Mouse (Mus musculus) retina, embryonic 14.5 days (tissue): ENCODE measurements at regions not wholly inside any gene's neighbourhood (a gene's known extent, or its start where the extent isn't known, plus 50 kb on each side); places are given as distances from the start of the nearest gene placed in this dataset.

Source experiments
- DNase-seq: peaks from one replicate; pipeline ENCODE4 v3.0.0-alpha.2; 2015; ENCODE audit warnings: low spot score

DNA sequence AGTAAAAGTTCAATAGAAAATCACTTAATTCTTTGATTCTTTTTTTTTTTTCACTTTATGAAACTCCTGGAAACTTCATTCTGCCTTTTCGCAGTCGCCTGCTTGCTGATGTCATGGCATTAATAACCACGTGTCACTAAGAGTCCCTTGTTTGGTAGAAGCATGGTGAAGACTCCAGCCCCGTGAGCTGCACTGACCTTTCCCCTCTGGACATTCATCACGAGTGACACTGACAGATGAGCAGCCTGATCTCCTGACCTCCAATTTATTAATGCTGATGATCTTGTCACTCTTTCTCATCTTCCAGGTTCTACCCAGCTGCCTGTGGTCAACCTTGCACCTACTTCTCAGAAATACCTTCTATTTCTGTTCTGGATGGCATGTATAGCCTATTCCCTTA is 867.1 kb upstream of the Slit2 start:
- no peak for DNase-seq

DNA sequence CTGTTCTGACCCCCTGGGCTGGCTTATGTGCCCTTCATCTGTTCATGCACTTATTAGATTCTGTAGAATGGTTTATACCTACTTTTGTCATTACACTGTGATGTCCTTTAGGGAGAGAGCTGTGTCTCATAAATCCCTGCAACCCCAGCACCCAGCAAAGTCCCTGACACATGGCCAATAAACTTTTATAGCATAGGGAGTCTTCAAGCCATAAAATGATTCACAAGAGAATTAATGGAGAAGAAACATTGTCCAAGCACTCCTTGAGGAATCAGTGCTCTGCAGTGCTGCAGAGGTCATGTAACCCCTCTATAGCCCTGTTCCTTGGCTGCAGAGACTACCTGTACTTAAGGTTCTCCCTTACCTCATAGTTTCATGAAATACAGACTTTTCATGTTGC is 887.2 kb upstream of the Slit2 start:
- no peak for DNase-seq

DNA sequence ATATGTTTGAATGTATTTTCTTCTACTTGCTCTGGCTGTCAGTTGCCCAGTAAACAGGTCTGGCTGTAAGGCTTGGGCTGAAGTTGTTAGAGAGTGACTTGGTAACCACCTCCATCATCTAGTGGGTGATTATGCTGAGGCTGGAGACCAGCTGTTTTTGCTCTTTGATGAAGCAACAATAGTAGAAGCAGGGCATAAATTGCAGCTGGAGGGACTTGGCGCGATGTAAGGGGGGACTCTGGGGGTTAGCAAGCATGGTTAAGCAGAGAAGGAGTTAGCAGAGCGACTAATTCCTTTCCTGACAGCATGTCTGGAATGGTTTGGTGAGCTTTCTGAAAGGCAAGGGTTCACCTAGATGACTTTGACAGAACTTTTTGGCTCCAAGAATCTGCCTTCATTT is 930.0 kb upstream of the Slit2 start:
- peak; percentile 44 for DNase-seq

DNA sequence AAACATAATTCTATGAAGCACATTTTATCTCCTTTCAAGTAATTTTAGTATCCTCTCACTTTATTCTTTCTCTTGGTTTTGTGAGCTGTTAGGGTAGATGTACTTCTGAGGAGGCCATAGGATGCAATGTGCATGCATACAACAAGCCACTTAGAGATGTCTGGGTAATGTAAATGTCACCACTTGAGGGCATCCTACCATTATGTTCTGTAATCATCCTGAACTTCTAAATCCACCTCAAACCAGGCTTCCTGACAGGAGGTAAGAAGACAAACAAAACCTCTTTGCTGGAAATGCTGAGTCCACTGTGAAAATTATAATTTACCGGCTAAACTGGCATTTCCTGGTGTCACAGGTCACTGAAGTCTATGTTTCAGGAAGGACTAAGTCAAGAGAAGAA is 946.2 kb upstream of the Slit2 start:
- DNase-seq: peak; percentile 21

DNA sequence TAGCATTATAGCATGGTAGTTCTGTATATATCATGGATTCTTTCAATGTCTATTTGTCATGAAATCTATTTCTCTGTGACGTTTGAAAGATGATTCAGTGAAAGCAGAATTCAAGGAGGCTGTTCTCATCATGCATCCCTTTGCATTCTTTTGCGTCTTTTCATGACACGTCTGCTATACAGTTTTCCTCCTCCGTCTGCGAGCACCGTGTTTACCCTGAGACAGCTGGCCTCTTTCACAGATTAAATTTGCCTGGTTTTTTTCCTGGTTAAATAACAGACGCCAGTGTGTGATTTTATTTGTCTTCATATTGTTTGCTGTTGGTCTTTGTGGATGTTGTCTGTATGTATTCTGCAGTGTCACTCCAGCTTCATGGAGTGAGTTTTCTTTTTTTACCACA is 948.9 kb upstream of the Slit2 start:
- no peak for DNase-seq

DNA sequence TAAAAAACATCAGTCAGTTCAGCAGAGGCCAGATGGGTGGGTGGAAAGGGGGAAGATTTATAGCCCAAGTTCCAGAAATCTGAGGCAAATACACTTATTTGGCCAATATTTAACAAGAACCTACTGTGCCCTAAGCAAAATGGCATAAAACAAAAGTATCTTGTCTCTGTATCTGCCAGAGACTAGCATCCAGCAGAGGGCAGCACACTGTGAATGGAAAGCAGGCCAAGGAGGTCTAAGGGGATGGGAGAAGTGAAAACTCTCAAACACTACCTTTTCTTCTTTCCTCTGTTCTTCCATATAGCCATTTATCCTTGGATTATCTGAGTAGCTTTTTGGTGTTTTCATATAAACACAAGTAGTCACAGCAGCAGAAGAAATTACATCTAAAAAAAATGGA is 968.6 kb upstream of the Slit2 start:
- DNase-seq: peak; percentile 62

DNA sequence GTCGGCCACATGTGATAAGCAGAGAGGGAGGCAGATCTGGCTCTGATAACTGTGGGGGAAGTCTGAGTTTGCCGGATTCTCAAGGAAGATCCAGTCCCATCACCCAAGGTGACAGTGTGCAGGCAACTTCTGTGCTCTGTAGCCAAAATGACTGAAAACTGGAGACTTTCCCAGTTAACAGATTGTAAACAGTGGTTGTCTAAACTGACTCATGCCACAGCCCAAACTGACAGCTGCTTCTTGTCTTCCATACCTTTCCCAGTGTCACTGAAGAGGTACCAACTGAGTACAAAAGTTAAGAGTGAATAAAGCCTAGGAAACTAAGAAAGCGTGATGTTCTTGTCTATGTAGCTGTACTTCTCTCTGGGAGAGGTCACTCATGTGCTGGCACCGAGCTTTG is 990.4 kb upstream of the Slit2 start:
- DNase-seq: no peak

DNA sequence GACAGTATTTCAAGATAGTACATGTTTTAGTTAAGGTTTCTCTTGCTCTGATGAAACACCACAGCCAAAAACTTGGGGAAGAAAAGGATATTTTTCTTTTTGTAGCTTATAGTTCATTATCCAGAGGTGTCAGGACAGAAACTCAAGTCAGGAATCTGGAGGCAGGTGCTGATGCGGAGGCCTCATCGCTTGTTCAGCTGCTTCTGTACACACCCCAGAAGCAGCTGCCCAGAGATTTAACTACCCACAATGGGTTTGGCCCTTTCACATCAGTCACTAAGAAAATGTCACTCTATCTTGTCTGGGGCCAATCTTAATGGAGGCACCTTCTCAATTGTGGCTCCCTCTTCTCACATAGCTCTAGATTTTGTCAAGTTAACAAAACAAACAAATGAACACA is 996.4 kb upstream of the Slit2 start:
- no peak for DNase-seq

DNA sequence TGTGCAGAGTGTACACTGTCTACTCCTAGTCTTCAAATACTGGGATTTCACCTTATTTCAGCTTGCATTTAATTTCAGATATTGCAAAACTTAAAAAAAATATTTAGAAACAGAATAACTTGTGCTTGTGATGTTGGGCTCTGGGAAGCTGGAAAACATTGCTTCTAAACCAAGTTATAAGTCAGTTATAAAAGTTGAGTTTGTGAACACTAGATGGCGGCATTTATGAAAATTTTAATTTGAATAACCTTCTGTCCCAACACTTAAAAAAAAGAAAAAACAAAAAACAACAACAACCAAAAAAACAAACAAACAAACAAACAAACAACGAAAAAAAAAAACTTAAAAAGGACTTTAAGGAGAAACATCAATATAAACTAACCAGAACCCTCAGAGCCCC is 1002.6 kb upstream of the Slit2 start:
- DNase-seq: peak; percentile 13

DNA sequence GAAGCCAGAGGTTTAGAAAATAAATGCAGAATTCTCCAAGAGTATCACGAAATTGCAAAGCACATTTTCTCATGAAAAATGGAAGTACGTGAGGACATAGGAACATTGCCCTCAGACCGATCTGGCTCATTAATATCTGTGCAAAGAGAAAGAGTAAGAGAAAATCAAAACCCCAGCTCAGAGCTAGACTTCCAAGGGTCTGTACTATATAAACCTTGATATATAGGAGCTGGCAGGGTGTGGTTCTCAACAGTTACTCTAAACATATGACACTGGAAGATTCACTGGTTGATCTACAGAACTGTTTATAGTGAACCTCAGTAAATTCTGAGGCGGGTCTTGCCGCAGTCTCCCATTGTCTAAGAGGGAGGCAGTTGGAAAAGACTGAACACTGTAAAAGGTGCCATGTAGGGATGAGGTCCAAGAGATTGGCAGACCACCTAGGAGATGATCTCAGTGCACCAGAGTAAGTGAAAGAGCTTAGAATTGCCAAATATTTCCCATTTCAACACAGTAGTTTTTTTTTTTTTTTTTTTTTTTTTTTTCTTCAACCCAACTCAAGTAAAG is 1014.0 kb upstream of the Slit2 start:
- no peak for DNase-seq

DNA sequence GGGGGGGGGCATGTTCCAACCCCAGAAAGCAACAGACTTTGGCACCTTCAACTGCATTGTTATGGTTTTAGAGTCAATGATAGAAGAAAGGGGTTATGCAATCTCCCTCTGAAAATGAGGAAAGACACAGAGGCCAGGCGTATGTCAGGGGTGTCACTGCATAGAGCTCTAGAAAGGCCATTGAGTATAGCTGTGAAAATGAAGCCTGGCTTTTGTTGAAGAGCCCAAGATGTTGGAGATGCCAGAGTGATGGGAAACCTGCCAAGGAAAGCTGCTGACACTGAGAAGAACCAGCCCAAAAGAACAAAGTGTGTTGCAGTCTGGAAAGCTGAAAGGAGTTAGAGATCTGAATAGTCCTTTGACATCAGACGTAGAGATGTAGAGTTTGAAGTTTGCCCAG is 1022.2 kb upstream of the Slit2 start:
- peak; percentile 17 for DNase-seq

DNA sequence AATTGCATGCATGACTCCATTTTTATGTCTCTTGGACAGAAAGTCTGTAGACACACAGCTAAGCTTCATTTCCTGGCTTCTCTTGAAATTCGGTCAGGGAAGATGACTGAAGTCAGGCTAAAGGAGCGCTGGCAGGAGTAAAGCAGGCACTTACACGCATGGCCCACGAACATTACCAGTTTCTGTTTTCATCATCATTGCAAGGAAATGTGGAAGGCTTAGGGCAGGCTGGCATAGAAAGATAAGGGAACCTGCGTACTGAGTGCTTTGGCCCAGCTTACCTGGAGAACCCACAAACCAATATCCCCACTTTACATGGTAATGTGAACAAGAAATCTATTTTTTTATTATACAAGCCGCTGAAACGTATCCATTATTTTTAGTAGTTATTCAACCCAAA is 1056.6 kb upstream of the Slit2 start:
- no peak for DNase-seq

DNA sequence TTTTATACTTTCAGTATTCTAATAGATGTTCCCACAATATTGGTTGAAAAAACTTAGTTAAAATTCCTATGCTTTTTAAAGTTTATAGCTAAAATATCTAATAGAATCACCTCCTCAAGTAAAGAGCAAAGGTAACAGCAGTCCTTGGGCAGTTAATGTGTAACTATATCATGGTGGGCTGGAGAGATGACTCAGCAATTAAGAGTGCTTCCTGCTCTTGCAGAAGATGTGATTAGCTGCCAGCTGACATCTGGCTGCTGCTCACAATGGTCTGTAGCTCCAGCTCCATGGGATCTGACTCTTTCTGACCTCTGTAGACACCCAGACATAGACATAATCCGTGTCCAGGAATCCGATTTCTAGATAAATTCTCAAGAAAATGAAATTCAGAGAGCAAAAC is 1044.5 kb upstream of the Lcorl start:
- DNase-seq: peak; percentile 12

DNA sequence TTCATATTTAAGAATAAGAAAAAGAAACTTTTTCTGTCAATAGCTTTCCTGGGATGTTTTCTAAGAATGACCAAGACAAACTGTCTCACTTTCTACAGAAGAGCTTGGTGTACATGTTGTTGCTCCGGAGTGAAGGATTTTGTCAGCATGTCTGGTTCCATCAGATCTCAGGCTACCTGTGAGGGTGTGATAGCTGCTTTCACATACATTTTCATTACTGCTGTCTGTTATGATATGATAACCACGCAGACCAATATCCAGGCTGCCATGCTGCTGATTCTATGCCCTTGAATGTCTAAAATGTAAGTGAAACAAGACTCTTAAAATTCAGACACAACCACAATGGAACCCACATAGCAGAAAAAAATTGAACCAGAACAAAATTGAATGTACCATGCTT is 1036.6 kb upstream of the Lcorl start:
- no peak for DNase-seq

DNA sequence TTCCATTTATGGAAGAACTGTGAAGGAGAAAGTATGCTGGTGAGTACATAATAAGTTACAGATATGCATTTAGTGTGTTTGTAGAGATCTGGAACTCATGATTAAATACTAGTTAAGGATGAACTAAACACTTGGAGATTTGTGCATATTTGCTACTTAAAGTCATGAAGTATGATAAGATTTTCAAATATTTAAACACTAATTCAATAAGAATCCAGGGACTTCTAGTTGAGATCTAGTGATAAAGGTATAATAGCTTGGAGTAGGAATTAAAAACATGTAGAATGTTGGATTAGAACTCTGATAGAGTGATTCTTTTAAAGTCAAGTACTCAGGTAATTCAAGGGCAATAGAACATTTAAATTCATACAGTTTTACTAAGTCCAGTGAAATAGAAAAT is 1026.5 kb upstream of the Lcorl start:
- DNase-seq: no peak

DNA sequence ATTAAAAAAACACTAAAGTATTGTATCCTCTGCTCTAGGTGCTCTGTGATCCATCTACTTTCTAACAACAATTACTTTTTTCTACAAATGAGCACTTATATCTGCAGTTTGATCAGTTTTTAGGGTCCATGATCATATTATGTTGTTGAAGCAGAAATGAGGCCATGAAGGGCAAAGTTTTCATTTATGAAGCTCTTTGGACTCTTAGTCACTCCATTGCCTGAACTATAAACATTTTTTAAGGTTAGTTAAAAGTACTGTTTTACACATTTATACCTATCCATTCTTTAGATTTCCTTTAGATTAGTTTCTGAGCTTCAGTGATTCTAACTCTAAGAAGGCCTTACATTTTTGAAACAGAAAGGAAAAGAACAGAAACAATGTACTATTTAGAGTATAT is 999.4 kb upstream of the Lcorl start:
- no peak for DNase-seq

DNA sequence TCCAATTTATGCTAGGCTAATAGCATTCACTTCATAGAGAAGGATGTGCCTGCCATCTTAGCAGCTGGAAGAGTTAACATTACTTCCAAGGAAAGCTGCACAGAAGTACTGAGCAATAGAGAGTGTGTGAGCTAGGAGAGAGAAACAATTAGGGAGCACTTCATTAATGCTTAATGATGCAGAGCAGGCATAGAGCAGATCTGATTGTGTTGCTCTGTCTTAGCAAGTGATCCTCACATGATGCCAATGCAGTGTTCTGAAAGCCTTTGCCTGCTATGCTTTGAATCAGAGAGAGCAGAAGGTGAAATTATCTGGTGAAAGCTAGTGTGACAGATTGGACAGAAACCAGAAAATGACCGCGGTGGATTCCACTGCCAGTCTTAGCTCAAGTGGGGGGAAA is 987.8 kb upstream of the Lcorl start:
- peak; percentile 12 for DNase-seq

DNA sequence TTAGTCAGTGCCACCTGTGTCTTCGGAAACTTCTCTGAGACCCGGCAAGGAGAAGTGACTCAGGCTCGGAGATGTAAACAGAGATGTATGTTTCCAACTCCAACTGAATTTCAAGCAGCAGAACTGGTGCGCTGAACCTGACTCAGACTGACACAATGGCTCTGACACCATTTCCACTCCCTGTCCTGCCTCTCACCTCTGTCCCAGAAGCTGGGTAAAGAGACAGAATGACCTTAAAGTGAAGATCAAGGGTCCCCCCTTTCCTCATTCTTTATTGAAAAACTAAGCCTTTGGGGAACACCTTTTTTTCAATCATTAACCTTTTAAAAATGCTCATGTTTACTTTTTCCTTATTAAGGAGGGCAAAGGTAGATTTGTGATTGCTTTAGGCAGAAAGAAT is 979.4 kb upstream of the Lcorl start:
- DNase-seq: no peak

DNA sequence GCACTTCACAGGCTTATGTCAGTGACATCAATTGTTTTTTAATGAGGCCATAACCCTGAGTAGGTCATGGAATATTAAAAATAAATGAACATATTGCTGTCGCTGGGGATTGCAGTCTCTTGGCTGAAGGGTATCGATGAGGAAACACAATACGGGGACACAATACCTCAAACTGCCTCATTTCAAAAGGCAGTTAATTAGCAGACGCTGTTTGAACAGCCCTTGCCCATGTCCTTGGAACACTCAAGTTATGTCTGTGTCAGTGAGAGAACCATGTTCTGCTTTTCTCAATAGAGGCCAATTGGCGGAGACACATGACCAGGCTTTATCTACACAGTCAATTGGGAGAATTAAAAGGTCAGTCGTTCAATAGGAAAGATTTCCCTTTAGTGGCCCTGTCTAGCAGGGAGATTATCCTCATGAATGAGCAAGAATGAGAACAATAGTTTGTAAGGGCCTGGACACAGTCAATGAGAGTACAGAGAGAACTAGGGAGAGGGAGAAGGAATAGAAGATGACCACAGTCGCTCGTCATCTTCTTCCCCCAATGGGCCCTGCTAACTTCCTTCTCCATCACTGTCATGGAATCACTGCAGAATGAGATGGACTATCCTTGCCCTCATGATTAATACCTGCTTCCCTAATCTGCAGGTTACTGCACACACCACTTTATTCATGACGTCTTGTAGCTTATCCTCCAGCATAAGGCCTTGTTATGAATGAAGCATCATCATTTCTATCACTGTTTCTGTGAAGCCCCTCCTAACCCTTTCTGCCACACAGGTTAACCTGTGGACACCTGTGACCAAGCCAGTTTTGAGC is 973.6 kb upstream of the Lcorl start:
- peak; percentile 86 for DNase-seq

DNA sequence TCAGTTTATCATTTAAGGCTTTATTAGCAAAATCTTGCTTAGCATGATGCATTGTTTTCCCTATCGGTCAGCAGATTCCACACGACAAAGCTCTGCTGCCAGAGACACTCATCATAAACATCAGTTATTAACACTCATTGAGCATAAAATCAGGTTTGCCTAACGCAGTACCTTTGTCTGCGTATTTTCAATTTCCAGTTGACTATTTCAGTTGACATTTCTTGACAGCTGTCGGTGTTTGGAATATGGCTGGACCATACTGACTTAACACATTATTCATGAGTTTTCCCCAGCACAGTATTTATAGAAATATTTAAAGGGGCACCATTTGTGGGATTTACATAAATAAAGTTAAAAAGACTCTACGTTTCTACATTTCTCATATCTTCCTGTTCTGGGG is 972.7 kb upstream of the Lcorl start:
- peak; percentile 68 for DNase-seq

DNA sequence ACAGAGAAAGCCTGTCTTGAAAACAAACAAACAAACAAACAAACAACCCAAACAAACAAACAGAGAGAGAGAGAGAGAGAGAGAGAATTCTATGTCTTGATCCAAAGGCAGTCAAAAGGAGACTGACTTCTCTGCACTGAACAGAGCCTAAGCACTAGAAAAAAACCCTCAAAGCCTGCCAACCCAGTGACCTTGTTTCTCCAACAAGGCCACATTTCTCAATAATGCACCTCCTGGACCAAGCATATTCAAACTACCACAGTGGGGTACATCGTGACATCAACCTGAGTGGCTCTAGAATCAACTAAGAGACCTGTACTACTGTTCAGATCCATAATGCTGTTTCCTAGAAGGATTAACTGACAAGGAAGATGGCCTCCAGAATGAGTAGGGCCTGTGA is 969.0 kb upstream of the Lcorl start:
- no peak for DNase-seq

DNA sequence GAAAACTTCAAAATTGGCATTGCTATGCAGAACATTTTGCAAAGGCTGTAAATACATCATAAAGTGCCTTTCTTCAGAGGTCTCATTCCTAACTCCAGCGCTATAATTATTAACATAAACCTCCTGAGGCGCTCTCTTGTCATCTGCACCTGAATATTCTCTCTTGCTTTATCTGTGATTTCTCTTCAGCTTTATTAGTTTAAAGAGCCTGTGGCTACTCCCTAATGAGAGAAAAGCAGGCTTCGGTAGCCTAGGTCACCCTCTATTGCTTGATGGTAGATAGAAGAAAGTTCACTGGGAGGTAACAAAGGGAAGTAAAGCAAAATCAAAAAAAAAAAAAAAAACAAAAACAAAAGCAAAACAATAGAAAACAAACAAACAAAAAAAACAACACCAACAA is 967.5 kb upstream of the Lcorl start:
- no peak for DNase-seq

DNA sequence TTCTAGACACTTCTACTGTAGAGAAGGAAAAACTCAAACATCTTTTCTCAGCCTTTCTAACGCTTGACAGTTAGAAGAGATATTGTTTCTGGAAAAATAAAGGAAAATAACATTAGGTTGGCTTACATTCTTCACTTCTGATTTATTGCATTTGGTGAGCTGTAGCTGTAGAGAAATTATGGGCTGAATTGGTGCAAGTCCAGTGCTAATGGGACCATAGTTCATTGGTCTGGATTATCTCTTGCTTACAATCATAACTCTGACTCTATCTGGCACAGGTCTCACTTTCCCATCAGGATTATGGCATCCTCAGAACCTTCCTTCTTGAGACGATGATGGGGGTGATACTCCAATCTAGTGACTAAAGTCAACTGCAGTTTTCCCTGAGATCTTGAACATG is 937.7 kb upstream of the Lcorl start:
- DNase-seq: no peak

DNA sequence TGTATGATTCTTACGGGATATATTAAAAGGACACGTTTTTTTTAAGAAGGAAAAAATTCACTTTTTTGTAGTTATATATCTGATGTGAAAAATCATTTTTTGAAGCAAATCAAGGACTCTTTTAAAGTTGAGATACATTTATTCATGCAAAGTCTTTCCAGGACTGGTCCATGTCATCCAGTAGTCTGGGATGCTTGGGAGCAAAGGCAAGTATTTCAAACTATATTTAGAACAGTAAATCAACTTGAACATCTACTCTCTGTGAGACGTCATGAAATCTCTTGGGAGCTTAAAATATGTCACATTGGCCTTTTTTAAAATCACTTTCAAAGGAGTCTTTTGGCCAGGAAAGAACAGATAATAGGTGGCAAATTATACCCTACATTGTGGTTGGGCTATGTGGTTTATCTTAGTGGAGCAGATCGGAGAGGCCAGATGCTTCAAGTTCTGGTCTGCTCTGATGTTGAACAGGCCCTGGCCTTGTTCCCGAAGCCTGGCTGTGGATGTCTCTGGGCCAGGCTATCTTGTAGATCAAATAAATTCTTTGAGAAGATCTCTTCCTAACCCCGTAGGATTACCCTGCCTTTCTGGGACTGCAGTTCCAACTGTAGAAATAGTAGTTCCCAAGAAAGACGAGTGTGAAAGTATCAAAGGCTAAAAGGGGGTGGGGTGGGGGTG is 936.8 kb upstream of the Lcorl start:
- no peak for DNase-seq
